Mouse (Mus musculus) cortical plate, adult 2 months (tissue): ENCODE data around the gene Cdkl5.

Source experiments
- CTCF ChIP-seq: fragments of 200-500 bp; IDR thresholded peaks from 2 replicates; pipeline ENCODE4 v1.5.1; 2011; ENCODE audit warnings: mild to moderate bottlenecking, control low read depth, low read length; ENCODE audit not compliant: insufficient read depth; ENCODE audit errors: extremely low read depth
- POLR2A ChIP-seq: fragments of 200-500 bp; IDR thresholded peaks from 2 replicates; pipeline ENCODE4 v1.6.1; 2011; ENCODE audit warnings: mild to moderate bottlenecking, low read length, control low read depth; ENCODE audit not compliant: insufficient read depth; ENCODE audit errors: extremely low read depth

DNA sequence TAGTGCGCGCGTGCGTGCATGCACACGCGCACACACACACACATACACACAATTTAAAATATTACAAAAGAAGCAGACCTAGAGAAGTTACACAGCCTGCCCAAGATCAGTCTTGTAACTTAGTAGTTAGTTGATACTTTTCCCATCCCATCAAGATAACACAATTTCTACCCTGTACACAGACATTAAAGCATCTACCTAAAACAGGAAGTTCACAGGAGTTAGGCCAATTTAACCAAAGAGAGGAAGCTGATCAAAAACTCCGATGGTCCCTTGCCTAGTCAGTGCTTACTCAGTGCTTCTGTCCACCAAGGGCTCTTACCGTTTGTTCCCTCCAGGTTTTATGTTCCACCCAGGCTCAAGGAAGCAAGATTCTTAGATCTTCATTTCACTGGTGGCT is 243.7 kb downstream of the Cdkl5 start:
- TF ChIP-seq CTCF, result no peak
- TF ChIP-seq POLR2A, result no peak
